Mouse (Mus musculus): ENCODE measurements at regions not wholly inside any gene's neighbourhood (a gene's known extent, or its start where the extent isn't known, plus 50 kb on each side); places are given as distances from the start of the nearest gene placed in this dataset.
"Not testable (repeated sequence)": the region's sequence is repeated elsewhere in the genome, so short reads cannot be mapped to it uniquely, and the experiment has no call there.

DNA sequence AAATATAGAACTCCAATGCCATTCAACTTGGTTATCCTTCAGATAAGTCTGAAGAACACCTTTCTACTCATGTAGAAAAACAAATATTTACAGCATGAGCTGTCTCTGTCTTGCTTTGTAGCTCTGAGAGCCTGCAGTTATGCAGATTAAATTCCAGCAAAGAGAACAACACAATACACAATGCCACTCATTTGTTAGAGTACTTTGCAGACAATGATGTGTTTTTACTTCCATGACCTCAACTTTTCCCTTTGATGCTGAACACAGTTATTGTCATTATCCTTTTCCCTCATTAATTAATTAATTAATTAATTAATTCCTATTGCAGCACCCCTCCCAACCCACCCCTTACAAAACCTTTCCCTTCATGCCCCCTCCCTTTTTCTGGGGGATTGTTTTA, 807.9 kb downstream of the Crisp4 start:
- Histone ChIP-seq H3K4me2 (replicated peaks; ENCODE audit: low read depth, low read length) (no peak overlapping the region), H3K27ac (ENCODE audit: low read depth, low read length) (no peak overlapping the region), H3K27me3 (ENCODE audit: control insufficient read depth, insufficient read depth, low read length) (no peaks in the 10 kb centered on the region), H3K9ac (ENCODE audit: low read depth, low read length) (no peak overlapping the region), H3K4me1 (ENCODE audit: control insufficient read depth, insufficient read depth, low read length) (no peaks in the 10 kb centered on the region), H3K4me3 (ENCODE audit: low read length) (no peak overlapping the region), H3K9me3 (ENCODE audit: control insufficient read depth, low read length) (no peaks in the 10 kb centered on the region), H3K36me3 (ENCODE audit: control insufficient read depth, insufficient read depth, low read length) (no peaks in the 10 kb centered on the region)
- no peak for ATAC-seq (ENCODE audit: low FRiP score, low TSS enrichment)

DNA sequence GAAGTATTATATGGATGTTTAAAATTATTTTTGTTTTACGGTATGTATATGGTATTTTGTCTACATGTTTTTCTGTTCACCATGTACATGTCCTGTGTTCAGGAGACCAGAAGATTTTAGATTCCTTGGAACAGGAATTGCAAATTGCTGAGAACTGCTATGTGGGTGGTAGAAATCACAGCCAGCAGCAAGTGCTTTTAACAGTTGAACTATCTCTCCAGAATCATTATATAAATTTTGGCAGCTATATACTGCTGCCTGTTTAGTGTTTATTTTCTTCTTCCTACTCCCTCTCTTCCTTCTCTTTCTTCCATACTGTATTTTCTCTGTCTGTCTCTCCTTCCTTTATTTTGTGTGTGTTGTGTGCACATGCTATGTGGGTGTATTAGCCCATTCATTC, 834.3 kb downstream of the Crisp4 start:
- not testable (repeated sequence) for H3K36me3 ChIP-seq (ENCODE audit: control insufficient read depth, insufficient read depth, low read length); H3K4me2 ChIP-seq (replicated peaks; ENCODE audit: low read depth, low read length); H3K27me3 ChIP-seq (ENCODE audit: control insufficient read depth, insufficient read depth, low read length); H3K27ac ChIP-seq (ENCODE audit: low read depth, low read length); H3K4me3 ChIP-seq (ENCODE audit: low read length); ATAC-seq (ENCODE audit: low FRiP score, low TSS enrichment); H3K4me1 ChIP-seq (ENCODE audit: control insufficient read depth, insufficient read depth, low read length); H3K9me3 ChIP-seq (ENCODE audit: control insufficient read depth, low read length); H3K9ac ChIP-seq (ENCODE audit: low read depth, low read length)
- 88% methylated on average over 1 of the region's 1 CpGs for WGBS

DNA sequence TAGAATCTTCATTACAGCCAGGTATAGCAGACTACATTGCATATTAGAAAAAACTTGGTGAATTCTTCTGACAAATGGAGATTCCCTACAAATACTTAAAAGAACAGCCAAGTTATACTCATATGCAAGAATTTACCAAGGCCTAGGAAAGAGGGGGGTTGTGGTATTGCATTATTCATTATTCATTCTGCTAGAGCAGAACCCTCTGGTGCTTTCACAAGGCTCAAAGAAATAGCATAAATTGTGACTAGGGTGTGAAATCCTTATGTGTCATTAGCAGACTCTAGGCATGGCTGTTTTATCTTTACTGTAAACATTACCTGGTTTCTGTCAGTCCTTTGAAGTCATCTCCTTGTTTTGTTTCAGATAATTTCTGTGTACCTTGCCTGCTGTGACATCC, 835.8 kb downstream of the Crisp4 start:
- ATAC-seq (ENCODE audit: low FRiP score, low TSS enrichment); H3K36me3 ChIP-seq (ENCODE audit: control insufficient read depth, insufficient read depth, low read length); H3K27ac ChIP-seq (ENCODE audit: low read depth, low read length); H3K27me3 ChIP-seq (ENCODE audit: control insufficient read depth, insufficient read depth, low read length); H3K4me3 ChIP-seq (ENCODE audit: low read length); H3K9ac ChIP-seq (ENCODE audit: low read depth, low read length); H3K4me1 ChIP-seq (ENCODE audit: control insufficient read depth, insufficient read depth, low read length); H3K4me2 ChIP-seq (replicated peaks; ENCODE audit: low read depth, low read length); H3K9me3 ChIP-seq (ENCODE audit: control insufficient read depth, low read length): not testable (repeated sequence)
